Mouse (Mus musculus) c-Kit-positive CD71-negative TER-119-negative erythroid progenitor cells, embryonic 14.5 days (primary cell): ENCODE measurements around the gene Zfp512b.
A peak's percentile ranks its signal among the peaks of the same experiment; 100 is the strongest.

ENCODE experiments used
- DNase-seq: peaks from one replicate; pipeline ENCODE4 v3.0.0-alpha.2; 2013; ENCODE audit warnings: low read depth

Zfp512b gene

DNA sequence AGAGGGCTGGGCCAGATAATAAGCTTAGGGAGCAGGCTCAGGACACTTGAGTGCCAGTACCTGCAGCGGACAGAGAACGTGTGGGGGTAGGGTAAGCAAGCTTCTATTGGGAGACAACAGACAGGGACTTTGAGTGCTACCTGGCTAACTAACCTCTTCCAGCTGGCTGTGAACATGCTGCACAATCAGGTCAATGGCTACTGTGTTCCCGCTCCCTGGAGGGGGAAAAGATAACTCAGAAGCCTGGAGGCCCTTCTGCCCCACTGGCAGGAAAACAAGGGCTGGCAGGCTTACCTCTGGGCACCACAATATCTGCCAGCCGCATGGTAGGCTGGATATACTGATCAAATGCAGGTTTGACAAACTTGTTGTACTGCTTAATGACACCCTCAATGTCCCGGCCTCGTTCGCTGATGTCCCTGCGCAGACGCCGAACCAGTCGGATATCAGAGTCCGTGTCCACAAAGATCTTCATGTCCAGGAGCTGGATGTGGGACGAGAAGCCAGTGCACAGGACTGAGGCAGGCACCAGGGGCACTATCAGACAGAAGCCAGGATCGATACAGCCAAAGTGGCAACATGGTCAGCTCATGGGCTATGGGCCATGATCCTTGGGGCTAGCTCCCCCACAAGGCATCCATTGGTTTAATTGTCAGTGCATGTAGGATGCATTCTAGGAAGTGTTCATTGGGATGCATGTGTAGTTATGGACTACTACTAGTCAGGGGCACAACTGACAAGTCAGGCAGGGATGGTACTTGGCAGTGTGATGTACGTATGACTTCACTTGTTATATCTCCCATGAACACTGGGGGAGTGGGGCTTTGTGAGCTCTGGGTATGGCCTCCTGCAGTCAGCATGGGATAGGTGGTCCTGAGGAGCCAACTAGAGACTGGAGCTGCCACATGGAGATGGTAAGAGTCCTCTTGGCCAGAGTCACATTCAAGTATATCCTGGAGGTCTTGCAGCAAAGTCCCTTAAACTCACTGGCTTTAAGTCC is 19.4 kb downstream of the Zfp512b start:
- DNase-seq, result no peak

DNA sequence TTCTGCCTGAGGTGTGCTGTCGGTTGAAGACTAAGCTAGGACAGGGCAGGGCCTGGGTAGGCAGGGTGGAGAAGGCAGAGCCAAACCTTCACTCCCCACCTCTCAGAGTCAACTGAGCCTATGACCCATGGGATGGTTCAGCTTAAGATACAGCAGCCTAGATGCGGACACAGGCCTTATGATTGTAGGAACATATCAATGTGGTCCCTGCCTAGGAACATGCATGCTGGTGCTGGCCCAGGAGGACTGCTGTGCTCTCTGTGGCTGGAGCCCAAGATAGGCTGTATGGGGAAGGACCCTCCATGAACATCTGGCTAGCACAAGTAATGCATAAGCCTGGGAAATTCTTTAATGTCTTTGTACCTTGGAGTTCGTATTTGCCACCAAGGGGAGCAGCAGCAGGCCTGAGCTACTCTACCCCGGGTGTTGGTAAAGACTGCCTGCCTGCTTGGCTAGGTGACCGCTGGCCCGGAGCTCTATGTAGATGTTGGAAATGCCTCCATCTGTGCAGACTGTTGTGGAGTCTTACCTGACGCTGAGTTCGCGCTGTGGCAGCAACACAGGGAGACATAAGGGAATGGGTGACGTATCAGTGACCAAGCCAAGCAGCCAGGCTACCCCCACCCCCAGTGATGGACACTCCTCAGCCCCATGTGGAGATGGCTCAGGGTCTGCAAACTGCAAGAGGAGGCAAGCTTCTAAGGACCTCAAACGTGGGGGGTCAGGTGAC is 20.5 kb downstream of the Zfp512b start:
- DNase-seq, result no peak

DNA sequence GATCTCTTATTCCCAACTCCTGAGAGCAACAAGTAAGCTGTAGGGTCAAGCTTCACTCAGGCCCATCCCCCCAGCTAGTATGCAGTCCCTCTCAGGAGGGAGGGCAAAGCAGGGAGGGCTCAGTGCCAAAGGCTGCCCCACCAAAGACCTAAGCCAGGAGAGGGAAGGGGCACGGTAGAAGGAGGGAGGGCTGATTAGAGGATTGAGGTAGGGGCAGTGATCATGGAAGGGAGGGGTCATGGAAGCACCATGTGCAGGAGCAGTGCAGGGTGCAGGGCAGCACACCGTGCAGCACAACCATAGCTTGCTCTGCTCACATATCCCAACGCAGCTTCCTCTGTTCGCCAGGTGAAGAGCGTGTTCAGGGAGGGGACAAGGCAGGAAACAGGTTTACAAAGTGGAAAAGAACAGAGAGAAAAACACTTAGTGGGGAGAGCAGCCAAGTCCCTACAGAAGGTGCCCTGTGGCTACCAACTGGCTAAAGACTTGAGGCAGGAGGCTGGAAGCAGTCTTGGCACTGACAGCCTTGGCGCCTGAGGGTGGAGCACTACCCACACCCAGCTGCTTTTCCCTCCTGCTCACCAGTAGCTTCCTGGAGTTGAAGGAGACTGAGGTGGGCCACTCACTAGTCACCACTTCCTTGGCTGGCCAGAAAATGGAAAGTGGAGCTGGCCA is 21.5 kb downstream of the Zfp512b start:
- no peak for DNase-seq

DNA sequence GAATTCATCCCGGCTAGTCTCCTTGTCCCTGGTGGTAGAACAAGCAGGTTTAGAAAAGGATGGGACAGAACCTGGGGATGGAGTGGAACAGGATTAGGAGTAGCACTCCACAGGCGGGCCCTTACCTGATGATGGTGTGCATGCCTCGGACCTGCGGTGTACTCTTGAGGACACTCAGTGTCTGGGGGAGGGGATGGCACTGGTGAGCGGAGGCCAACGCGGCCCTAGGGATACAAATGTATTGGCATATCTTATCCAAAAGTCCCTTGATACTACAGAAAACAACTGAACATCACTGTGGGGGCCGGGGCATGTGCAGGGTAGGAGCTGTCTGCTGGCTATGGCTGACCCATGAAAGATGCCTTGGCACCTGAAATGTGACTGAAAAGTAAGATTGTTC is 22.2 kb downstream of the Zfp512b start:
- DNase-seq, result no peak

DNA sequence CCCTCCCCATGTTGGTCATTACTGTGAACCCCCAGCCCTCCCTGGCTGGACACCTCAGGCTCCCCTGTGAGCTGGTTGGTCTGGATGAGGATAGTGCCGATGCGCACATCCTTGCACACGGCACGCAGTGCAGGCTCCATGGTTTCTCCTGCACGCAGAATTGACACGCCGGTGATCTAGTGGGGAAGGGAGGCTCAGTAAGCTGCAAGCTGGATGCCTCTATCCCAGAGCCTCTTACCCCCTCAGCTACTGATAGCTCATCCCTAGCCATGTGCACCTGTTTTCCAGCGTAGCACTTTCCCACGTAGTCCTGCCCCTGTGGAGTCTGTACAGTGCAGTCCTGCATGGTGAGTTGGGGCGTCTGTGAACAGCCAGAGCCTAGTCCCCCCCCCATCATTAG is 22.7 kb downstream of the Zfp512b start:
- DNase-seq, result no peak

DNA sequence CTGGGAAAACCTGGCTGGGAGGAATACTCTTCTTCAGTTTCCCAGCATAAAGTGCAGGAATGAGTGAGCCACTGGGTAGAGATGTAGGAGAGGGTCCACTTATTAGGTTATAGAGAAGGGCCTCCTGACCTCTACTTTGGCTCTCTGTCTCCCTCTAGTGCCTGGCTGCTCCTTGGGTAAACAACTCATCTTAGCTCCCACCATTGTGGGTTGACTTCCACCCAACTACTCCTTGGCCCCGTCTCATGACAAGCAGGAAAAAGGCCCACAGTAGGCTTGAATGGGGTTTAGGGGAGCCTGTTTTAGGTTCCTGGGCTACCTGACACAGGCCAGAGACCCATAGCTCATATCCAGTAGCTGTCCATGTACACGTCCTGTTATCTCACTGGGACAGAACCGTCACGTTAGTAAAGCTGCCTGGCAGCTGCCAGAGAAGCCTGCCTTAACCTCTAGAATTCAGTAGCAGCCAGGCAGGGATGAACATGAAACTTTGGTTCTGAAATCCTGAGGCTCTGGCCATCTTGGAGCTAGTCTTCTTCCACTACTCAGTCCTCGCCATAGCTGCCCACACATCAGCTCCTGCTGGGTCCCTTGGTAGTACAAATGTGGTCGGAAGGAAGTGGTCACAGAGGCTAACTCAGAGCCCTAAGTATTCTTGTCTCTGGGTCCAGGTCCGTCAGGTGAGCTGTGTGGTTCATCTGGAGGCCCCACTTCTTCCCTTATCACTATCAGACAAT is 24.2 kb downstream of the Zfp512b start:
- DNase-seq, result peak; percentile 62

DNA sequence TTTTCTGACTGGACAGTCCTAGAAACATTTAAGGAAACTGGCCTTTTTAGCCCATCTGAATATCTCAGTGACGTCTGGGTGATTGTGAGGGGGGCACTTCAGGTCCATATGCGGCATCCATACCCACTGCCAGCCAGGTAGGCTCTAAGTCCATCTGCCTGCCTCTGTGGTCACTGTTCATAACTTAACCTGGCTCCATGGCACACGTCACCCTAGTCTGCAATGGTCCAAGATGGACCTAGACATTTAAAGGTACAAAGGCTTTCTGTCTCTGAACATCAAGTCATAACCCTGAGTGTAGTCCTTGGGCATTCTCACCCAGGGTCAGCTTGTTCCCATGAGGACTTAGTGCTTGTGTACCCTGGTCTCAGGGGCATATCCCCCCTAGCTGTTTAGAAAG is 25.3 kb downstream of the Zfp512b start:
- no peak for DNase-seq

DNA sequence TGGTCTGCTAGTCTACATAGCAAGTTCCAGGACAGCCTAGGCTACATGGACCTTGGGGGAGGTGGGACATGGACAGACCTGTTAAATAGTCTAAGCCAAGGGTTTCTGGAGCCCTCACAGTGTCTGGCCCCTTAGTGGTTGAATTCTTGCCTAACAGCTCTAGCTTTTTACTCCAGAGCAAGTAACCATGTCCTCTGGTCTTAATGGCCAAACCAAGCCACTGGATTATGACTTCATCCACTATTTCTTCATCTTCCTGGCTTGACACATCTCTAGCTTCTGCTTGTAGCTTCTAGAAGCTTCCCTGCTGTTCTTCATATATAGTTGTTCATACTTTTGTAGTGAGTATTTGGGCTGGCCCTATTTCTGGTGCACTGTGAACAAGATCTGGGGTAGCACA is 38.8 kb downstream of the Zfp512b start:
- no peak for DNase-seq

DNA sequence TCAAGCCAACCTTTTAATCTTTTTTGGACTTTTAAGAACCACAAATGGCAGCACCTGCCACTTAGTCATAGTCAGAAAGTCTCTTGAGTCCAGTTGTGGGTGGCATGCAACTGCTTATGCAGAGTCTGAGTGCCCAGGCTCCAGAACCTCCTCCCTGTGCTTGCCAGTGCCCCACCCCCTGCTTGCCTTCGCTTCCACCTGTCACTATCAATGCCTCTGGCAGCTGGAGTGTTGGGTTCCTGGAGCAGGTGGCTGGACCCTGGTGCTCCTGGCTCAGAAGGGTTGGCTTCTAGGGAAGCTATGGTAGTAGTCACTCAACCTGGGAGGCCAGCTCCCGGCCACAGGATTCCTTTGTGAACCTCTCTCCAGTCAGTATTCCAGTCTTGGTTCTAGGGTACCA is 42.4 kb downstream of the Zfp512b start:
- DNase-seq, result no peak

DNA sequence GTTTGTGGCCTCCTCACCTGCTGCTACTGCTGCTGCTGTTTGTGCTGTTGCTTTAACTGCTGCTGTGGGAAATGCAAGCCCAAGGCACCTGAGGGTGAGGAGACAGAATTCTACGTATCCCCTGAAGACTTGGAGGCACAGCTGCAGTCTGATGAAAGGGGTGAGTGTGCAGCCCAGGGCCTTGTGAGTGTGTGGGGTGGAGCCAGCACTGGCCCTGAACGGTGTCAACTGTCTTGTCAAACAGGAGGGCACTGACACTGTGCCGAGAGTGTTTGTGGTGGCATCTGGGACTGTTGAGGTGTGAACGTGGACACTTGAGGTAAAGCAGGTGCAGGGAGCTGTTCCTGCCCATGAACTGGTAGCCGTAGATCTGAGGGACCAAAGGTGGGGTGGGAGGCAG is 43.9 kb downstream of the Zfp512b start:
- no peak for DNase-seq

DNA sequence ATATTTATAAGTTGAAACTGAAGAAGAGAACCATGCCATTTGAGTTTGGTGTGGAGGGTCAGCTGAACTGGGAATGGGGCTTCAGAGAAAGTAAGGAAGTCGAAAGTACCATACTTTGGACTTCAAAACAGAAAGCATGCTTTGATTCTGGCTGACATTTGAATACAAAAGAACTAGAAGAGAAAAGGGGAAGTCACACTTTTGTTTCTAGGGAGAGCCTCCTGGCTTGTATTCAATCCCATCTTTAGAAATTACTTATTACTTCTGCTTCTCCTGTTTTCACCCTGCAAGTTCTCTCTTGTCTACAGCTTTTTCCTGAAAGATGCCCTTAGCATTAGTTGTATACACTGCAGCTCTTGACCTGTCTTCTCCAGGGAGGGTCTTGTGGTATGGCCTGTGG is 44.4 kb downstream of the Zfp512b start:
- DNase-seq, result no peak

DNA sequence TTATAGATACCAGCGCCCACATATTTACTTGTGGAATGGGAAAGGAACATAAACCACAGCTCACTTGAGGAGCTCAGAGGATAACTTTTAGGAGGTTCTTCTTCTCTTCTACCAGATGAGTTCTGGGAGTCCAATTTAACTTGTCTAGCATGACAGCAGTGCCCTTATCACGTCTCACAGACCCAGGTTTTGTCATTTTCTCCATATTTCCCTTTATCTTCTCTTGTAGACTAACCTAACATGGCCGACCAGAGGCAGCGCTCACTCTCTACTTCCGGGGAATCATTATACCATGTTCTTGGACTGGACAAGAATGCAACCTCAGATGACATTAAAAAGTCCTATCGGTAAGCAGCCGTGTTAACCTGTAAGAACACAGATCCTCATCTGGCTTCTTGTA is 46.5 kb downstream of the Zfp512b start:
- no peak for DNase-seq

DNA sequence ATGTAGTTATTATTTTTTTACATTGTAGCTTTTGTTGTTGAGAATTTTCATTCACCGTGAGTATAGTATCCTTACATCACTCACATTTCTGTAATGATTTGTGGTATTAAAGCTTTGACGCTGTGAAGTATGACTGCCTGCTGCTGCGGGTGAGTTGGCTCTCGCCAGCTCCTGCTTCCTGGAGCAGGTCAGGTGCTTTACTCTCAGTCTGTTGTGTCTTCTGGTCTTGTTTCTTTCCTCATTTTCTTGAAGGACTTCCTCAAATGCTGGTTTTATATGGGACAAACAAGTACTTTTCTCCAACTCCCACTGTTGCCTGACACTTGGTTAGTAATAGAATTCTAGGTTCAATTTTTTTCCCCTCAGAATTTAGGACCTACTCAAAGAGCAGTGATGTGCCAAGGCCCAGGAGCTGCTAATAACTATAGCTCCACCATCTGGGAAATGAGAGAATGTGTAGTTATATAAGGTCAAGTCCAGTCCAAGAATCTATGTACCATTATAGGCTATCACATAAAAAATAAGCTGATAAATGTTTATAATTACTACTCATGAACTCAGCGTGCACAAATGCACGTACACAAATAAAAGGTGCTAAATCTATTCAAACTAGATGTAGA is 50.7 kb downstream of the Zfp512b start:
- no peak for DNase-seq

DNA sequence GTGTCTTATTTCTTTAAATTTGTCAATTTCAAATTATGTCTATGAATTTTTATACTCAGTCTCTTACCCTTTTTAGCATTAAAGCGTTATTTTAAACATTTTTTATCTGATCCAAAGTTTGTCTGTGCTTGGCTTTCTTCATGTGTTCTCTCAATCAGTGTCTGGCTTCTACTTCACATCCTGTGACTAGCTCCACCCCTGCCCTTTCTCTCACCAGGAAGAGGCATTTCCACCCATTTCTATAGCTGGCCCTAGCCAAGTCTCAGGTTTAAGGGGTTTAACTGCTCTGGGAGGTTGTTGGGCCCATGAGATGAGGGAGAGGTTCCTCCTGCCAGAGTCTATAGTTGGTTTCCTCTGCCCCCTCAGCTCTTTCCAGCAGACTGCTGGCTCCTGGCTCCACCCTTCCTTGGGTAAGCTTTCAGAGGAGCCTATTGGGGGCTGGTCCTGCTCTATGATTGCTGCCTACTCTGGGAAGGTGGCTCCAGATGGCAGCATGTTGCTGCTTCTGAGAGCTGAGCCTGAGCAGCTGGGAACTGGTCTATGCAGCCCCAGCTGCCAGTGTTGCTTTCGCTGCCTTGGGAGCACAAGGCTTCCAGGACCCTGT is 55.1 kb downstream of the Zfp512b start:
- DNase-seq, result peak; percentile 38

DNA sequence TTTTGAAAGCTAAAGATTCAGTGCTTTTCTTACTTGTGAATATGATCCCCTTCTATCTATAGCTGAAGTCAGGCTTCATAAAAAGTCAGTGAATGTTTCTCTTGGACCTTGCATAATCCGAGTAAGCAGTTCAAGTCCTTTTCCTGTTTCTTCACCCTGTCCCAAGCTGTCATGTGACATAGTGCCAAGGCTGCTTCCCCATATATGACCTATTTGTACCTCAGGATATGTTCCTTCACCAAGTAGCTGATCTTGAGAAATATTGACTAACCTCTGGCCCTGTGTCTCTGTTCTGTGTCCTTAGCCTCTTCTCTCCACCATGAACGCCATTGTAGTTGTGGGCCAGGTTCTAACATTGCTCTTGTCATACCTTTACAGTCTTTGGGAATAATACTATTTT is 56.2 kb downstream of the Zfp512b start:
- no peak for DNase-seq

DNA sequence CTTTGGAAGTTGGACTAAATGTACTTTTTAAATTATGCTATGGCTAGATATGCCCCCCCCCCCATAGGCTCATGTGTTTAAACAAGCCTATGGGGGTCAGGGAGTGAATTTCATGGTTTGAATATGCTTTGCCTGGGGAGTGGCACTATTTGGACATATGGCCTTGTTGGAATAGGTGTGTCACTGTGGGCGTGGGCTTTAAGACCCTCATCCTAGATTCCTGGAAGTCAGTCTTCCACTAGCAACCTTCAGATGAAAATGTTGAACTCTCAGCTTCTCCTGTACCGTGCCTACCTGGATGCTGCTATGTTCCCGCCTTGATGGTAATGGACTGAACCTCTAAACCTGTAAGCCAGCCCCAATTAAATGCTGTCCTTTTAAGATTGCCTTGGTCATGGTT is 60.0 kb downstream of the Zfp512b start:
- no peak for DNase-seq
